Mouse (Mus musculus): ENCODE measurements around the gene Sox3. TPM values are rescaled to one million over a fixed set of nuclear protein-coding genes. Genes with fewer than 3 reads are reported as not detected.

Sox3 gene
- 0.58 and 0.67 TPM in 2 replicates for polyA plus RNA-seq (2014; fragmentation: Nextera tagmentation; extraction: Ambion mirVana)

- no peak within 1 kb of the TSS for H3K27ac ChIP-seq (ENCODE audit: low read depth, low read length)
These were observed at the start of gene Sox3 for GRCm38 (mm10) chrX:60892801-60893681. Gene Sox3, minus strand, starts transcription at chrX:60893430.

GRCm38 (mm10) chrX:60940225-60940624, 47.0 kb upstream of the Sox3 start:
- H3K9ac ChIP-seq (replicated peaks; ENCODE audit: low read depth, low read length) = no peak overlapping the region
- no peak overlapping the region for H3K4me2 ChIP-seq (ENCODE audit: low read depth, low read length)
- no peaks in the 10 kb centered on the region for H3K9me3 ChIP-seq (ENCODE audit: control insufficient read depth, low read length)
- H3K27me3 ChIP-seq (ENCODE audit: control insufficient read depth, insufficient read depth, low read length) = no peaks in the 10 kb centered on the region
- ATAC-seq (ENCODE audit: low read depth) = no peak
- H3K4me1 ChIP-seq (ENCODE audit: control insufficient read depth, insufficient read depth, low read length) = no peaks in the 10 kb centered on the region
- H3K27ac ChIP-seq (ENCODE audit: low read depth, low read length) = no peak overlapping the region
- no peak overlapping the region for H3K4me3 ChIP-seq (ENCODE audit: low read depth, low read length)
- 83% methylated on average over 3 of the region's 3 CpGs for WGBS
- no peaks in the 10 kb centered on the region for H3K36me3 ChIP-seq (ENCODE audit: control insufficient read depth, insufficient read depth, low read length)

More at GRCm38 (mm10) chrX:60892801-60893681, at the start of gene Sox3:
- H3K9me3 ChIP-seq (ENCODE audit: control insufficient read depth, low read length) = no peaks in the 10 kb centered on the region
- H3K4me1 ChIP-seq (ENCODE audit: control insufficient read depth, insufficient read depth, low read length) = no peaks in the 10 kb centered on the region
- ATAC-seq (ENCODE audit: low read depth) = peak; percentile 45
- no peaks in the 10 kb centered on the region for H3K27me3 ChIP-seq (ENCODE audit: control insufficient read depth, insufficient read depth, low read length)
- peak within 1 kb of the TSS; percentile 59 for H3K4me2 ChIP-seq (ENCODE audit: low read depth, low read length)
- 15% methylated on average over 69 of the region's 92 CpGs for WGBS
- no peaks in the 10 kb centered on the region for H3K36me3 ChIP-seq (ENCODE audit: control insufficient read depth, insufficient read depth, low read length)
- H3K9ac ChIP-seq (replicated peaks; ENCODE audit: low read depth, low read length) = peak within 1 kb of the TSS; percentile 44
- peak within 1 kb of the TSS; percentile 43 for H3K4me3 ChIP-seq (ENCODE audit: low read depth, low read length)

GRCm38 (mm10) chrX:60899546-60899945, 6.3 kb upstream of the Sox3 start:
- WGBS = 28% methylated on average over 4 of the region's 4 CpGs
- no peak overlapping the region for H3K27ac ChIP-seq (ENCODE audit: low read depth, low read length)
- no peak for ATAC-seq (ENCODE audit: low read depth)
- no peak overlapping the region for H3K9ac ChIP-seq (replicated peaks; ENCODE audit: low read depth, low read length)
- H3K27me3 ChIP-seq (ENCODE audit: control insufficient read depth, insufficient read depth, low read length) = no peaks in the 10 kb centered on the region
- H3K4me3 ChIP-seq (ENCODE audit: low read depth, low read length) = no peak overlapping the region
- no peaks in the 10 kb centered on the region for H3K36me3 ChIP-seq (ENCODE audit: control insufficient read depth, insufficient read depth, low read length)
- H3K4me2 ChIP-seq (ENCODE audit: low read depth, low read length) = no peak overlapping the region
- no peaks in the 10 kb centered on the region for H3K9me3 ChIP-seq (ENCODE audit: control insufficient read depth, low read length)
- H3K4me1 ChIP-seq (ENCODE audit: control insufficient read depth, insufficient read depth, low read length) = no peaks in the 10 kb centered on the region

- ATAC-seq (ENCODE audit: low read depth) = no peak
- Histone ChIP-seq H3K4me2 (ENCODE audit: low read depth, low read length) (0 out of 2 replicates have a peak overlapping the region, but pooled peaks have one; percentile 24), H3K4me3 (ENCODE audit: low read depth, low read length) (no peak overlapping the region), H3K9me3 (ENCODE audit: control insufficient read depth, low read length) (no peaks in the 10 kb centered on the region), H3K36me3 (ENCODE audit: control insufficient read depth, insufficient read depth, low read length) (no peaks in the 10 kb centered on the region), H3K27ac (ENCODE audit: low read depth, low read length) (no peak overlapping the region), H3K4me1 (ENCODE audit: control insufficient read depth, insufficient read depth, low read length) (no peaks in the 10 kb centered on the region), H3K27me3 (ENCODE audit: control insufficient read depth, insufficient read depth, low read length) (no peaks in the 10 kb centered on the region), H3K9ac (replicated peaks; ENCODE audit: low read depth, low read length) (no peak overlapping the region)
- 7% methylated on average over 18 of the region's 18 CpGs for WGBS
These were observed 5.4 kb upstream of the Sox3 start for GRCm38 (mm10) chrX:60898641-60899040.

- Histone ChIP-seq H3K4me2 (ENCODE audit: low read depth, low read length) (no peak overlapping the region), H3K36me3 (ENCODE audit: control insufficient read depth, insufficient read depth, low read length) (no peaks in the 10 kb centered on the region), H3K9me3 (ENCODE audit: control insufficient read depth, low read length) (no peaks in the 10 kb centered on the region), H3K4me3 (ENCODE audit: low read depth, low read length) (no peak overlapping the region), H3K9ac (replicated peaks; ENCODE audit: low read depth, low read length) (no peak overlapping the region), H3K27ac (ENCODE audit: low read depth, low read length) (no peak overlapping the region), H3K4me1 (ENCODE audit: control insufficient read depth, insufficient read depth, low read length) (no peaks in the 10 kb centered on the region), H3K27me3 (ENCODE audit: control insufficient read depth, insufficient read depth, low read length) (no peaks in the 10 kb centered on the region)
- no peak for ATAC-seq (ENCODE audit: low read depth)
- 19% methylated on average over 13 of the region's 13 CpGs for WGBS
These were observed 3.1 kb upstream of the Sox3 start for GRCm38 (mm10) chrX:60896296-60896695.

- H3K27me3 ChIP-seq (ENCODE audit: control insufficient read depth, insufficient read depth, low read length) = no peaks in the 10 kb centered on the region
- H3K4me2 ChIP-seq (ENCODE audit: low read depth, low read length) = 0 out of 2 replicates have a peak overlapping the region, but pooled peaks have one; percentile 16
- no peak overlapping the region for H3K4me3 ChIP-seq (ENCODE audit: low read depth, low read length)
- ATAC-seq (ENCODE audit: low read depth) = no peak
- H3K9me3 ChIP-seq (ENCODE audit: control insufficient read depth, low read length) = no peaks in the 10 kb centered on the region
- no peak overlapping the region for H3K9ac ChIP-seq (replicated peaks; ENCODE audit: low read depth, low read length)
- 17% methylated on average over 8 of the region's 11 CpGs for WGBS
- H3K4me1 ChIP-seq (ENCODE audit: control insufficient read depth, insufficient read depth, low read length) = no peaks in the 10 kb centered on the region
- no peak overlapping the region for H3K27ac ChIP-seq (ENCODE audit: low read depth, low read length)
- no peaks in the 10 kb centered on the region for H3K36me3 ChIP-seq (ENCODE audit: control insufficient read depth, insufficient read depth, low read length)
These were observed 2.2 kb upstream of the Sox3 start for GRCm38 (mm10) chrX:60895416-60895815.

- Histone ChIP-seq H3K36me3 (ENCODE audit: control insufficient read depth, insufficient read depth, low read length) (no peaks in the 10 kb centered on the region), H3K27ac (ENCODE audit: low read depth, low read length) (no peak overlapping the region), H3K9me3 (ENCODE audit: control insufficient read depth, low read length) (no peaks in the 10 kb centered on the region), H3K4me2 (ENCODE audit: low read depth, low read length) (peak overlapping the region; percentile 59), H3K4me3 (ENCODE audit: low read depth, low read length) (peak overlapping the region; percentile 43), H3K27me3 (ENCODE audit: control insufficient read depth, insufficient read depth, low read length) (no peaks in the 10 kb centered on the region), H3K9ac (replicated peaks; ENCODE audit: low read depth, low read length) (no peak overlapping the region), H3K4me1 (ENCODE audit: control insufficient read depth, insufficient read depth, low read length) (no peaks in the 10 kb centered on the region)
- WGBS = 15% methylated on average over 39 of the region's 59 CpGs
- ATAC-seq (ENCODE audit: low read depth) = peak; percentile 16; the same call in 1 of the 2 replicates
These were observed 702 bp upstream of the Sox3 start for GRCm38 (mm10) chrX:60893720-60894543.

GRCm38 (mm10) chrX:60892098-60892800, 981 bp downstream of the Sox3 start:
- ATAC-seq (ENCODE audit: low read depth) = peak; percentile 82

More at GRCm38 (mm10) chrX:60892098-60892800, 981 bp downstream of the Sox3 start:
- Histone ChIP-seq H3K4me3 (ENCODE audit: low read depth, low read length) (peak overlapping the region; percentile 43), H3K36me3 (ENCODE audit: control insufficient read depth, insufficient read depth, low read length) (no peaks in the 10 kb centered on the region), H3K27ac (ENCODE audit: low read depth, low read length) (no peak overlapping the region), H3K4me1 (ENCODE audit: control insufficient read depth, insufficient read depth, low read length) (no peaks in the 10 kb centered on the region), H3K27me3 (ENCODE audit: control insufficient read depth, insufficient read depth, low read length) (no peaks in the 10 kb centered on the region), H3K9me3 (ENCODE audit: control insufficient read depth, low read length) (no peaks in the 10 kb centered on the region), H3K4me2 (ENCODE audit: low read depth, low read length) (peak overlapping the region; percentile 59), H3K9ac (replicated peaks; ENCODE audit: low read depth, low read length) (peak overlapping the region; percentile 44)
- WGBS = 16% methylated on average over 49 of the region's 102 CpGs
